In genomic region chr3:38806469-38807055, GRCm38 (mm10) we compare ENCODE assay signal across 15 mouse cellular contexts.
"Had no signal": no experiment of that assay in that cellular context is flagged by ENCODE, and none has a peak within 500 bp of the region (broad histone marks: within the 10 kb centered on the region; RNA-seq: fewer than 3 reads in every experiment).

No protein-coding gene starts in this region.

- H3K27me3 ChIP-seq: liver, embryonic 15.5 days; megakaryocyte, embryonic 14.5 days; midbrain, embryonic 12.5 days; neural tube, embryonic 15.5 days had no signal

- H3K27ac ChIP-seq: limb, embryonic 10.5 days; liver, embryonic 15.5 days; macrophage; midbrain, embryonic 12.5 days; neural tube, embryonic 15.5 days had no signal

- ATAC-seq: intestine, postnatal 0 days had no signal

- H3K36me3 ChIP-seq: limb, embryonic 10.5 days; liver, embryonic 15.5 days; midbrain, embryonic 12.5 days; neural tube, embryonic 15.5 days had no signal

- H3K4me2 ChIP-seq: liver, embryonic 11.5 days; liver, embryonic 15.5 days; midbrain, embryonic 12.5 days; neural tube, embryonic 15.5 days had no signal

- H3K4me1 ChIP-seq: liver, embryonic 15.5 days; megakaryocyte, embryonic 14.5 days; midbrain, embryonic 12.5 days had no signal

- H3K9me3 ChIP-seq: limb, embryonic 10.5 days; liver, embryonic 15.5 days; megakaryocyte, embryonic 14.5 days; midbrain, embryonic 12.5 days; neural tube, embryonic 15.5 days had no signal

- DNase-seq: kidney, adult 8-10 months; kidney, postnatal 10 days; kidney, postnatal 4 days; lung, adult 2 months; right cerebral cortex, adult 18-20 months; right cerebral cortex, postnatal 25 days; thymus, postnatal 36 days had no signal

- H3K9ac ChIP-seq: liver, embryonic 15.5 days; midbrain, embryonic 12.5 days; neural tube, embryonic 15.5 days had no signal

- H3K4me3 ChIP-seq: limb, embryonic 10.5 days; liver, embryonic 15.5 days; megakaryocyte, embryonic 14.5 days; midbrain, embryonic 12.5 days; neural tube, embryonic 15.5 days had no signal
